Mouse (Mus musculus) liver, postnatal 0 days (tissue): Measurements from ENCODE around the gene Slc13a5.

Experiments
- CTCF ChIP-seq: sonication (generic); IDR thresholded peaks from 2 replicates; pipeline ENCODE4 v1.5.1; 2016; ENCODE audit warnings: antibody characterized with exemption, low read depth
- EP300 ChIP-seq: IDR thresholded peaks from 2 replicates; pipeline ENCODE4 v1.6.1; 2016; ENCODE audit warnings: antibody characterized with exemption, low read depth, mild to moderate bottlenecking

GRCm38 (mm10) chr11:72226020-72226791 is 40.8 kb downstream of the Slc13a5 start:
- TF ChIP-seq CTCF (no peak), EP300 (no peak)
